23 mouse cellular contexts compared by ENCODE assay signal in genomic region chr9:31998488-31999280, GRCm38 (mm10).
DNase-seq lines count a peak whose midpoint lies in the region; ATAC-seq and TF ChIP-seq lines count a peak whose summit lies in the region.
"Had no signal": no experiment of that assay in that cellular context is flagged by ENCODE, and none has a peak within 500 bp of the region (broad histone marks: within the 10 kb centered on the region; RNA-seq: fewer than 3 reads in every experiment).

No protein-coding gene starts in this region.

- TF ChIP-seq POLR2A in heart, adult 2 months (IDR thresholded peaks at IDR 0.05; ENCODE audit: insufficient read depth, low read depth, low read length) = no peak

- no peak for TF ChIP-seq EP300 in heart, adult 2 months (IDR thresholded peaks at IDR 0.05; ENCODE audit: insufficient read depth, low read depth, low read length)

- H3K9ac ChIP-seq in heart, adult 2 months (ENCODE audit: low read depth, low read length) = no peak overlapping the region
- H3K9ac ChIP-seq in heart, embryonic 14.5 days (ENCODE audit: low read length) = no peak overlapping the region
- H3K9ac ChIP-seq in midbrain, embryonic 11.5 days (ENCODE audit: low read length) = no peak overlapping the region
- H3K9ac ChIP-seq in midbrain, embryonic 14.5 days (replicated peaks; ENCODE audit: low read length) = no peak overlapping the region
- H3K9ac ChIP-seq in neural tube, embryonic 15.5 days (replicated peaks) = no peak overlapping the region
- H3K9ac ChIP-seq: embryonic facial prominence, embryonic 15.5 days; hindbrain, embryonic 14.5 days; liver, embryonic 13.5 days had no signal

- H3K9me3 ChIP-seq in heart, embryonic 14.5 days (ENCODE audit: control insufficient read depth, low read length) = no peaks in the 10 kb centered on the region
- H3K9me3 ChIP-seq in midbrain, embryonic 11.5 days (ENCODE audit: control insufficient read depth, low read length) = no peaks in the 10 kb centered on the region
- no peaks in the 10 kb centered on the region for H3K9me3 ChIP-seq in midbrain, embryonic 14.5 days (ENCODE audit: control insufficient read depth, low read length)
- no peaks in the 10 kb centered on the region for H3K9me3 ChIP-seq in neural tube, embryonic 15.5 days (replicated peaks)
- H3K9me3 ChIP-seq: embryonic facial prominence, embryonic 10.5 days; embryonic facial prominence, embryonic 15.5 days; G1E; liver, embryonic 13.5 days had no signal

- H3K27me3 ChIP-seq in heart, adult 2 months (ENCODE audit: control insufficient read depth, insufficient read depth, low read length) = no peaks in the 10 kb centered on the region
- H3K27me3 ChIP-seq in heart, embryonic 14.5 days (ENCODE audit: control insufficient read depth, insufficient read depth, low read length) = no peaks in the 10 kb centered on the region
- no peaks in the 10 kb centered on the region for H3K27me3 ChIP-seq in midbrain, embryonic 11.5 days (ENCODE audit: control insufficient read depth, insufficient read depth, low read length)
- H3K27me3 ChIP-seq in midbrain, embryonic 14.5 days (ENCODE audit: control insufficient read depth, insufficient read depth, low read length) = no peaks in the 10 kb centered on the region
- no peaks in the 10 kb centered on the region for H3K27me3 ChIP-seq in neural tube, embryonic 15.5 days (replicated peaks)
- H3K27me3 ChIP-seq: embryonic facial prominence, embryonic 15.5 days had no signal

- H3K36me3 ChIP-seq in heart, adult 2 months (ENCODE audit: control insufficient read depth, insufficient read depth, low read length) = no peaks in the 10 kb centered on the region
- no peaks in the 10 kb centered on the region for H3K36me3 ChIP-seq in heart, embryonic 14.5 days (ENCODE audit: control insufficient read depth, insufficient read depth, low read length)
- H3K36me3 ChIP-seq in midbrain, embryonic 11.5 days (ENCODE audit: control insufficient read depth, insufficient read depth, low read length) = no peaks in the 10 kb centered on the region
- no peaks in the 10 kb centered on the region for H3K36me3 ChIP-seq in midbrain, embryonic 14.5 days (ENCODE audit: control insufficient read depth, insufficient read depth, low read length)
- no peaks in the 10 kb centered on the region for H3K36me3 ChIP-seq in neural tube, embryonic 15.5 days
- H3K36me3 ChIP-seq: embryonic facial prominence, embryonic 10.5 days; embryonic facial prominence, embryonic 15.5 days; G1E; liver, embryonic 13.5 days had no signal

- H3K79me2 ChIP-seq in heart, adult 2 months (replicated peaks; ENCODE audit: control insufficient read depth, insufficient read depth, low read length) = no peaks in the 10 kb centered on the region

- H3K4me3 ChIP-seq in heart, adult 2 months = no peak overlapping the region
- no peak overlapping the region for H3K4me3 ChIP-seq in heart, embryonic 14.5 days (ENCODE audit: control insufficient read depth in 1 of 2, insufficient read depth in 1 of 2, low read depth in 1 of 2, low read length in 2 of 2)
- H3K4me3 ChIP-seq in midbrain, embryonic 11.5 days (ENCODE audit: low read depth, low read length) = no peak overlapping the region
- no peak overlapping the region for H3K4me3 ChIP-seq in midbrain, embryonic 14.5 days (replicated peaks; ENCODE audit: low read depth, low read length)
- no peak overlapping the region for H3K4me3 ChIP-seq in neural tube, embryonic 15.5 days (replicated peaks)
- H3K4me3 ChIP-seq: embryonic facial prominence, embryonic 10.5 days; liver, embryonic 13.5 days had no signal

- no peak overlapping the region for H3K27ac ChIP-seq in heart, adult 2 months
- peak overlapping the region; percentile 98 to 99; a peak in 3 of 4 replicates for H3K27ac ChIP-seq in heart, embryonic 14.5 days (replicated peaks in 1 of 2; ENCODE audit: control insufficient read depth in 1 of 2, insufficient read depth in 1 of 2, low read depth in 2 of 2, low read length in 2 of 2)
- no peak overlapping the region for H3K27ac ChIP-seq in midbrain, embryonic 11.5 days (ENCODE audit: low read depth, low read length)
- no peak overlapping the region for H3K27ac ChIP-seq in midbrain, embryonic 14.5 days (replicated peaks; ENCODE audit: low read depth, low read length)
- no peak overlapping the region for H3K27ac ChIP-seq in neural tube, embryonic 15.5 days (replicated peaks)
- H3K27ac ChIP-seq: embryonic facial prominence, embryonic 10.5 days; hindbrain, embryonic 14.5 days; kidney, postnatal 0 days; liver, embryonic 13.5 days had no signal

- intact Hi-C loops in heart, adult 2 months (cut with DNase I) = no loop called here

- peak; percentile 84 for DNase-seq in heart, adult 11 months
- no peak for DNase-seq in heart, adult 2 months
- DNase-seq in heart, adult 9 months (ENCODE audit: low spot score in 2 of 2) = no peak
- peak; percentile 79 for DNase-seq in midbrain, embryonic 11.5 days (ENCODE audit: low spot score, missing footprints)
- no peak for DNase-seq in midbrain, embryonic 14.5 days
- no peak for DNase-seq in B cell, adult 2 months
- DNase-seq: adrenal gland, postnatal 10 days; cerebellum, adult 8-10 months; cerebellum, postnatal 25 days; gastrocnemius, postnatal 14 days; kidney, adult 8-10 months; kidney, postnatal 4 days; left cerebral cortex, postnatal 4 days; liver, embryonic 13.5 days; lung, adult 2 months; lung, postnatal 14 days had no signal

- peak overlapping the region; percentile 64 for H3K4me2 ChIP-seq in heart, embryonic 14.5 days (ENCODE audit: low read length)
- H3K4me2 ChIP-seq in midbrain, embryonic 11.5 days = no peak overlapping the region
- H3K4me2 ChIP-seq in midbrain, embryonic 14.5 days (ENCODE audit: low read length) = no peak overlapping the region
- H3K4me2 ChIP-seq in neural tube, embryonic 15.5 days = no peak overlapping the region

- peaks cover 9% of the 10 kb centered on the region for H3K4me1 ChIP-seq in heart, adult 2 months (ENCODE audit: control insufficient read depth, insufficient read depth, low read length)
- H3K4me1 ChIP-seq in heart, embryonic 14.5 days (ENCODE audit: control insufficient read depth in 2 of 2, insufficient read depth in 2 of 2, low read length in 2 of 2) = peaks cover 18 to 38% of the 10 kb centered on the region in 2 experiments
- H3K4me1 ChIP-seq in midbrain, embryonic 11.5 days (ENCODE audit: control insufficient read depth, insufficient read depth, low read length) = no peaks in the 10 kb centered on the region
- H3K4me1 ChIP-seq in midbrain, embryonic 14.5 days (ENCODE audit: control insufficient read depth, insufficient read depth, low read length) = no peaks in the 10 kb centered on the region
- peaks cover 7% of the 10 kb centered on the region; the same call in 1 of the 2 replicates for H3K4me1 ChIP-seq in neural tube, embryonic 15.5 days

- no peak for ATAC-seq in heart, embryonic 14.5 days (ENCODE audit: insufficient number of reproducible peaks, insufficient read depth, low FRiP score, low read depth)
- no peak for ATAC-seq in midbrain, embryonic 11.5 days (ENCODE audit: low FRiP score)
- ATAC-seq in midbrain, embryonic 14.5 days (ENCODE audit: low FRiP score, low TSS enrichment) = no peak
- no peak for ATAC-seq in neural tube, embryonic 15.5 days (ENCODE audit: low FRiP score)

- 93% methylated on average over 4 of the region's 4 CpGs for WGBS in heart, adult 2 months
- 73% methylated on average over 4 of the region's 4 CpGs for WGBS in heart, embryonic 14.5 days
- WGBS in midbrain, embryonic 11.5 days = 86% methylated on average over 4 of the region's 4 CpGs
- WGBS in midbrain, embryonic 14.5 days = 85% methylated on average over 4 of the region's 4 CpGs
- 66% methylated on average over 4 of the region's 4 CpGs for WGBS in neural tube, embryonic 15.5 days

- no peak for TF ChIP-seq CTCF in heart, adult 2 months (IDR thresholded peaks at IDR 0.05)

Comparison
In these comparisons a context has a peak if more than half of its experiments do, and no peak if none do; other contexts are left out.
1. DNase-seq: peak in heart, adult 11 months (single experiment) and midbrain, embryonic 11.5 days (single experiment); none in heart, adult 2 months (0 of 2), heart, adult 9 months (0 of 2), midbrain, embryonic 14.5 days (single experiment) and B cell, adult 2 months (0 of 2).
2. H3K27ac ChIP-seq: peak in heart, embryonic 14.5 days (2 of 2); none in heart, adult 2 months (single experiment), midbrain, embryonic 11.5 days (single experiment), midbrain, embryonic 14.5 days (single experiment) and neural tube, embryonic 15.5 days (single experiment).